Mouse (Mus musculus): ENCODE data around the gene Akr1a1.

Gene Akr1a1

DNA sequence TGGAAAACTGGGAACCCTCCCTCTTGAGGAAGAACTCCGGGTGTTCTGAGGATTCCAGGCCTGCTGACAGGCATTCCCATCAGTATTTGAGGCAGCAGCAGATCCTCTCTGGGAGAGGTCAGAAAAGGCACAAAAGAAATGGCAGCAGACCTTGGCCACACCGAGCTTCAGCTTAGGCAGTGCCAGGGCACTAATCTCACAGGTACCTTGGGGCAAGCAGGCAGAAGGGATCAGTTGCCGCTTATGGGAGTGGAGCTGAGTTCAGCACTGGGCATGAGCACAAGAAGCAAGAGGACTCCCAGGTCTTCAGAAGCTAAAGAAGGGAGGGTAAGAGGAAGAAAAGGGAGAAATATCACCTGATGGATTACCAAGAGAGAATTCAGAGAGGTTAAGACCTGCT, 6.5 kb upstream of the Akr1a1 start:
- no peak for DNase-seq (ENCODE audit: low spot score)

DNA sequence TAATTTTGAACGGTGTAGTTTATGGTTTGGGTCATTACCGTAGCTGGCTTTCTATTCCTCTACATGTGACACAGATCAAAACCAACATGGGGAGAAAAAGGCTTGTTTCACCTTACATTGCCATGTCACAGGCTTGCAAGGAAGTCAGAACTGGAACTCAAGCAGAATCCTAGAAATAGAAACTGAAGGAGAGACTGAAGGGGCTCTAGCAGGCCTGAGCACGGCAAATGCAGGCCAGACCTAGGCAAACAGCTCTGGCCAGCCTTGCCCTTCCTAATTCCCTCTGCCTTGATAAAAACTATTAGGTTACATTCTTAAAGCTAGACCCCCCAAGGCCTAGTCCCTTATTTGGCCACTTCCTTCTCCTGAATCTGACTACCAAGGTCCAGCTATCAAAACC, 4.2 kb upstream of the Akr1a1 start:
- no peak for DNase-seq (ENCODE audit: low spot score)

- DNase-seq (ENCODE audit: low spot score) = no peak
These were observed 3.6 kb upstream of the Akr1a1 start for GRCm38 (mm10) chr4:116655100-116655499.

GRCm38 (mm10) chr4:116653228-116653627, 1.7 kb upstream of the Akr1a1 start:
- no peak for DNase-seq (ENCODE audit: low spot score)

DNA sequence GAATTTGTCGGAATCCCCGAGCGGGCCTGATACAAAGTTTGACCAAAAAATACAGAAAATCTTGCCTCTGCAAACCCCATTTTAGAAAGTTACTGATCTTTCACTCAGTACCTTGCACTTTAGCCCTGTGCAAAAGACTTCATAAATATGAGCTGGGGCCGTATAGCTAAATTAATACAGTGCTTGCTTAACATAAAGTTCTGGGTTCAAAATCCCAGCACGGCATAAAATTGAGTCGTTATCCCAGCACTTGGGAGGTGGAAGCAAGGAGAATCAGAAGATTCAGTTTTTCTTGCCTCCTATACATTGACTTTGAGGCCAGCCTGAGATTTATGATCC, 286 bp upstream of the Akr1a1 start:
- no peak for DNase-seq (ENCODE audit: low spot score)

GRCm38 (mm10) chr4:116650365-116650764, 1.1 kb downstream of the Akr1a1 start:
- no peak for DNase-seq (ENCODE audit: low spot score)

DNA sequence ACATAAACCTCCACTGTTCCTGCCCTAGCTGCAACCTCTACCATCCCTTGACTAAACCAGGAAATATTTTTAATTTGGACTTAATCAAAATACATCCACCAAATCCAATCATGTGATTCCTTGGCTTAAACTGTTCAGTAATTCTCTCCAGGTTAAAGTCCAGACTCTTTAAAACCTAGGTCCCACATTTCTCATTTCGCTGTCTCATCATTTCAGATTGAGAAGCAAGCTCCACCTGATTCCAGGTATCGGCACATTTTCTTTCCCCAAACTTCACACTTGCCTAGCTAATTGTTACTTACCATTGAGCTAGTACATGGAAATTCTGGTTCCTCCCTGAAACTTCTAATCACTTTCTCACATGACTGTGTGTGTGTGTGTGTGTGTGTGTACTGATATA, 2.1 kb downstream of the Akr1a1 start:
- no peak for DNase-seq (ENCODE audit: low spot score)

GRCm38 (mm10) chr4:116645624-116646023, 5.9 kb downstream of the Akr1a1 start:
- DNase-seq (ENCODE audit: low spot score) = no peak

DNA sequence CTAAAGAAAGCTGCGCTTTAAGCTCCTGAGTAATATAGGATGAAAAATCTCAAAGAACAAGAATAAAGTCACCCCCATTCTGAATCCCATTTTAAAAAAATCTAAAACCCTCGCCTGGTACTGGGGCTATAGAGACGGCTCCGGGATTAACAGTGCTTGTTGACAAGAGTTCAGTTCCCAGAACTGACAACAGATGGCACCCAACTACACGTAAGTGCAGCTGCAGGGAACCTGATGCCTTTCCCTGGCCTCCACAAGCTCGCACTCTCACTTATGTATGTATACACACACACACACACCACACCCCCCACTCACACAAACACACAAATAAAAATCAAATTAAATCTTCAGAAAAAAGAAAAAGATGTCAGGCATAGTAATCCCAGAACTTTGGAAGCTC, 7.2 kb downstream of the Akr1a1 start:
- DNase-seq (ENCODE audit: low spot score) = peak; percentile 59

- DNase-seq (ENCODE audit: low spot score) = no peak
These were observed 9.4 kb downstream of the Akr1a1 start for GRCm38 (mm10) chr4:116642071-116642470.

DNA sequence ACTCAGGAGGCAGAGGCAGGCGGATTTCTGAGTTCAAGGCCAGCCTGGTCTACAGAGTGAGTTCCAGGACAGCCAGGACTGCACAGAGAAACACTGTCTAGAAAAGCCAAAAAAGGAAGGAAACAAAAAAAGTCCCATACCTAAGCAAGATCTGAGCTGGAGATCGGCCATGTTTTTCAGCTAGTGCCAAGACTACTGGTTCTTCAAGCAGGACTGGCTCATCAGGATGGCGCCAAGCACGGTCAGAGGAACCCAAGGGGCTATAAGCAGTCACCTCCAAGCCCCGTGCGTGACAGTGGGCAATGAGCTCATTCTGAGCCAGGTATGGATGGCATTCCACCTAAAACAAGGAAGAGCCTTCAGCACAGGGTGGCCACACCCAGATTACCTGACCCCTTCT, 12.7 kb downstream of the Akr1a1 start:
- no peak for DNase-seq (ENCODE audit: low spot score)

GRCm38 (mm10) chr4:116635197-116635596, 16.3 kb downstream of the Akr1a1 start:
- DNase-seq (ENCODE audit: low spot score) = no peak

GRCm38 (mm10) chr4:116627722-116628662, 23.5 kb downstream of the Akr1a1 start, which contains the start of gene Nasp:
Gene Nasp, minus strand, starts transcription at chr4:116627941.
- DNase-seq (ENCODE audit: low spot score) = peak; percentile 95

DNA sequence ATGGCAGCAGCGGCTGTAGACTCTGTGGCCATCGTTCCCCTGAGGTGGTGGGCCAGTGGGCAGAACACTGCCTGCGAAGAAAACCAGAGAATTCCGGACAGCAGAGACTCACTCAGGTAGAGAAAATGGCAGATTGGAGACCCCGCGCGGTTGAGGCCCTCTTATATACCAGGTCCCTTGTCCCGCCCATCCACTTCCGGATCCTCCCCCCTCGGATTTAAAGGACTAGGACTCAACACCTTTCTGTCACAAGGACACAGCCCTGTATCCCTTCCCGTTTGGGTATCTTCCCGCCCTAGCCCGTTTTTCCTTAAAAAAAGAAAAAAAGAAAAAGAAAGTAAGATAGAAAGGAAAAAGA, 24.1 kb downstream of the Akr1a1 start:
- peak; percentile 97 for DNase-seq (ENCODE audit: low spot score)

DNA sequence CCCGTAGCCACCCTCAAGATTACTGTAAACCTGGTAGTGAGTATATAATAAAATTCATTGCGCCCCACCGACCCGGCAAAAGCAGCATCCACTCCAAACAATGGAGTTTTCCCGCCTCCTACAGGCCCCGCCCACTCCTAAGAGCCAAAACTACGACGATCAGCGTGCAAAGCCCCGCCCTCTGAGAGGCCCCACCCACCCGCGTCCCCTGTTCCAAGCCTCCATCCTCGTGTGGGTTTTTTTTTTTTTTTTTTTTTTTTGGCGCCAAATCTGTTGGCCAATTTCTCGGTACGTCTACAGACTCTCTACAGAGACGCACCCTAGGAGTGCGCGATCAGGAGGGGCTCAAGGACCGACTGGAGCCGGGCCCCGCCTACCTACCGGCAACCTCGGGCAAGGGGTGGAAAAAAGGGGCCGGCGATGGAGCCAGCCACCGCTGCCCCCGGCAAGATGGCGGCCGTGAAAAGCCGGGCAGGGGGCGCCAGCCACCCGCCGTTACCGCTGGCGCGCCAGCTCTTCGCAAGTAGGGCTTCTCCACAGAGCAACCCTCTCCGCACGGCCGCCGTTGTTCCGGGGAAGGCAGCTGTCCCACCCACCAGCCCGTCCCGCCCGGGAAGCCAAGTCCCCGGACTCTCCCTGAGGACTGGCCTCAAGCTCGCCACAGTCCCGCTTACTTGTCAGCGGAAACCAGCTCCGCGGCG, 24.7 kb downstream of the Akr1a1 start:
- peak; percentile 98 for DNase-seq (ENCODE audit: low spot score)

DNA sequence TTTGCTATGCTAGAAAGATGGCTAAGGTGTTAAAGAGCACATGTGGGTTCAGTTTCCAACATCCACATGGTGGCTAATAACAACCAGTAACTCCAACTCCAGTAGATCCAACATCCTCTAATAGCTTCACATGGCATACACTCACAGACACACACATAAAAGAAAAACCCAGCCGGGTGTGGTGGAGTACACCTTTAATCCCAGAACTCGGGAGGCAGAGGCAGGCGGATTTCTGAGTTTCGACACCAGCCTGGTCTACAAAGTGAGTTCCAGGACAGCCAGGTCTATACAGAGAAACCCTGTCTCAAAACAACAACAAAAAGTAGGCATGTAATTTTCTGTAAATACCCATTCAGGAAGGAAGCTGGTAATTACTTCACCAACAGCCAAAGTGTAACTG, 26.6 kb downstream of the Akr1a1 start:
- no peak for DNase-seq (ENCODE audit: low spot score)

DNA sequence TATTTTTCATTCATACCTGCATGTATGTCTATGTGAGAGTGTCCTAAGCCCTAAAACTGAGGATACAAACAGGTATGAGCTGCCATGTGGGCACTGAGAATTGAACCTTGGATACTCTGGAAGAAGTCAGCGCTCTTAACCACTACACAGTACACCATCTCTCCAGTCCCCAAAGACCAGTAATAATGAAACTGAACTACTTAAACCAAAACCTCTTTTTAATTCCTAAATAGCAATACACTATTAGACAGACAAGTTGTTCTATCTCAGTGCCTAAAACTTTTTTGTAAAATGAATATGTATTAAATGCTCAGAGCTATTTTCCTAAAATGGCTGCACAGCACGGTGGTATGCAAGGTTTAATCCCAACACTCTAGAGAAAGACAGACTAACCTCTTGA, 36.2 kb downstream of the Akr1a1 start:
- DNase-seq (ENCODE audit: low spot score) = no peak

DNA sequence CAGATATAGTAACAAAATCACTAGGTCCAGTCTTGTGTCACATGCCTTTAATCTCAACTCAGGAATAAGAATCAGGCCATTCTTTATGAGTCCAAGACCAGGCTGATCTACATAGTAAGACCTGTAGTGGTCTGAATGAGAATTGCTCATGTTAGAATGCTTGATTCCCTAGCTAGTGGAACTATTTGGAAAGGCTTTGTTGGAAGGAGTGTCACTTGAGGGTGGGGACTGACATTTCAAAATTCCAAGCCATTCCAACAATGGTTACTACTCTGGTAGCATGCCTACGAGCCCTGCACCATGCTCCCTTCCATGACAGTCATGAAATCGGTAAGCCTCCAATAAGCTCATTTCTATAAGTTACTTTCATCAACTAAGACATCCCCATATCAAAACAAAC, 38.9 kb downstream of the Akr1a1 start:
- DNase-seq (ENCODE audit: low spot score) = no peak

DNA sequence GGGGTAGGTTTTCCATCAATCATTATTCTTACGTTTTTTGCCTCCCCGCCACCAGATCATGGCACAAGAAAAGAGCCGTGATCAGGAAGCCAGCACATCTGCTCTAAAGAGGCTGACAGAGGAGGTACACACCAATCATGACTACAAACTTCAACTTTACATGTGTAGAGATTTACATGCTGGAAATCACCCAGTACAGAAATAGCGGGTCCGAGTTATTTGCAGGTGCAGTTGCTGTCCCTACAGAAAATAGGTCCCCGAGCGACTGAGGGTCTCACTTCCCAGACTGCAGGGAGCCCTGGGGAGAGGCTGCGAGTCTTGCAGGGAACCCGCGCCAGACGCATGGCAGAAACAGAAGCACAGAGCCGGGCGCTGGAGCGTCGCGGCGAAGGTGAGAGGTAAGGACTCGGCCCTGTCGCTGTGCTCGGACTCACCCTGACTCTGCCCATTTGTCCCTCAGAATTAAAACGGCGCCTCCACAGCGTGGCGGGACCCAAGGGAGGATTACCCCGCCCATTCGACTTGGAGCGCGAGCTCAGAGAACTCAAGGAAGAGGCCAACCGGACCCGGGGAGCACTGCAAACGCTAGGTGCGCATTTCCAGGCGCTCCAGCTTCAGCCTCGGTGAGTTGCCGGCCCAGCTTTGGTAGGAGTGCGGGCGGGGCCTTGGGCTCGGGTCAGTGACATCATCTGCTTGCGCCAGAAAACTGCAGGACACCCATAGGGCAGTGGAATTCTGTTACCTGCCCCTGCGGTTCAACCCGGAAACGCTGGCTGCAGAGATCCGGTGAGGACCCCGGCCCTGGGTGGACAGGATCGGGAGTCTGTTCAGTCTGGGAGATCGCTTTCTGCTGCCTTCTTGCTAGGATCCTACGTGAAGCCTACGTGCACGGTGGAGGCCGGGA, 54.2 kb downstream of the Akr1a1 start:
- peak; percentile 94 for DNase-seq (ENCODE audit: low spot score)

GRCm38 (mm10) chr4:116596379-116596778, 55.1 kb downstream of the Akr1a1 start, which contains the start of gene Ccdc17:
Gene Ccdc17, plus strand, starts transcription at chr4:116596654.
- DNase-seq (ENCODE audit: low spot score) = no peak

GRCm38 (mm10) chr4:116595793-116596192, 55.7 kb downstream of the Akr1a1 start:
- DNase-seq (ENCODE audit: low spot score) = no peak
